15 mouse cellular contexts compared by ENCODE assay signal in genomic region chr16:93328680-93329395, GRCm38 (mm10).
DNase-seq lines count a peak whose midpoint lies in the region; ATAC-seq and TF ChIP-seq lines count a peak whose summit lies in the region.
"Had no signal": no experiment of that assay in that cellular context is flagged by ENCODE, and none has a peak within 500 bp of the region (broad histone marks: within the 10 kb centered on the region; RNA-seq: fewer than 3 reads in every experiment).

No protein-coding gene starts in this region.

- TF ChIP-seq POLR2A in embryonic fibroblast, embryonic 13.5 days (IDR thresholded peaks at IDR 0.05; ENCODE audit: low read depth, low read length), result no peak

- H3K4me2 ChIP-seq in forebrain, embryonic 16.5 days (ENCODE audit: low read length), result no peak overlapping the region
- H3K4me2 ChIP-seq in kidney, postnatal 0 days (ENCODE audit: low read length), result no peak overlapping the region
- no peak overlapping the region for H3K4me2 ChIP-seq in hindbrain, embryonic 13.5 days
- H3K4me2 ChIP-seq: liver, embryonic 12.5 days; neural tube, embryonic 13.5 days had no signal

- intact Hi-C loops in left cerebral cortex, postnatal 4 days (cut with DNase I), result no loop called here

- no peak overlapping the region for H3K9ac ChIP-seq in forebrain, embryonic 16.5 days (replicated peaks; ENCODE audit: low read depth, low read length)
- no peak overlapping the region for H3K9ac ChIP-seq in kidney, postnatal 0 days (ENCODE audit: low read depth, low read length)
- no peak overlapping the region for H3K9ac ChIP-seq in hindbrain, embryonic 13.5 days
- H3K9ac ChIP-seq: liver, embryonic 12.5 days; neural tube, embryonic 13.5 days had no signal

- H3K9me3 ChIP-seq in forebrain, embryonic 10.5 days, result 0 out of 2 replicates have a peak, but pooled peaks cover 5% of the 10 kb centered on the region
- peaks cover 3% of the 10 kb centered on the region; the same call in 1 of the 2 replicates for H3K9me3 ChIP-seq in forebrain, embryonic 16.5 days (ENCODE audit: control insufficient read depth, low read length)
- H3K9me3 ChIP-seq in kidney, postnatal 0 days (replicated peaks; ENCODE audit: low read length), result 0 out of 2 replicates have a peak, but pooled peaks cover 3% of the 10 kb centered on the region
- H3K9me3 ChIP-seq in hindbrain, embryonic 13.5 days, result 0 out of 2 replicates have a peak, but pooled peaks cover 10% of the 10 kb centered on the region
- H3K9me3 ChIP-seq: liver, embryonic 12.5 days; neural tube, embryonic 13.5 days had no signal

- peaks cover 8% of the 10 kb centered on the region; the same call in 1 of the 2 replicates for H3K27me3 ChIP-seq in forebrain, embryonic 10.5 days (ENCODE audit: poor library complexity, severe bottlenecking)
- H3K27me3 ChIP-seq in forebrain, embryonic 16.5 days (replicated peaks; ENCODE audit: control insufficient read depth, insufficient read depth, low read length), result no peaks in the 10 kb centered on the region
- H3K27me3 ChIP-seq in kidney, postnatal 0 days (ENCODE audit: insufficient read depth, low read length), result no peaks in the 10 kb centered on the region
- peaks cover 18% of the 10 kb centered on the region for H3K27me3 ChIP-seq in hindbrain, embryonic 13.5 days

- peaks cover 26% of the 10 kb centered on the region for H3K4me1 ChIP-seq in forebrain, embryonic 10.5 days
- H3K4me1 ChIP-seq in forebrain, embryonic 16.5 days (replicated peaks; ENCODE audit: control insufficient read depth, insufficient read depth, low read length), result peaks cover 6% of the 10 kb centered on the region; the same call in 1 of the 2 replicates
- no peaks in the 10 kb centered on the region for H3K4me1 ChIP-seq in kidney, postnatal 0 days (replicated peaks; ENCODE audit: insufficient read depth, low read length)
- H3K4me1 ChIP-seq in embryonic fibroblast, embryonic 13.5 days (ENCODE audit: control insufficient read depth, insufficient read depth, low read length), result peaks cover 3% of the 10 kb centered on the region
- H3K4me1 ChIP-seq in hindbrain, embryonic 13.5 days (replicated peaks), result peaks cover 20% of the 10 kb centered on the region
- H3K4me1 ChIP-seq: liver, embryonic 12.5 days had no signal

- H3K36me3 ChIP-seq in forebrain, embryonic 10.5 days (replicated peaks), result no peaks in the 10 kb centered on the region
- no peaks in the 10 kb centered on the region for H3K36me3 ChIP-seq in forebrain, embryonic 16.5 days (ENCODE audit: control insufficient read depth, insufficient read depth)
- H3K36me3 ChIP-seq in kidney, postnatal 0 days (ENCODE audit: insufficient read depth, low read length), result no peaks in the 10 kb centered on the region
- H3K36me3 ChIP-seq in hindbrain, embryonic 13.5 days, result no peaks in the 10 kb centered on the region
- H3K36me3 ChIP-seq: G1E; liver, embryonic 12.5 days; neural tube, embryonic 13.5 days had no signal

- H3K27ac ChIP-seq in forebrain, embryonic 10.5 days, result peak overlapping the region; percentile 6; the same call in 1 of the 2 replicates
- H3K27ac ChIP-seq in forebrain, embryonic 16.5 days (ENCODE audit: low read length), result no peak overlapping the region
- H3K27ac ChIP-seq in kidney, postnatal 0 days, result no peak overlapping the region
- H3K27ac ChIP-seq in embryonic fibroblast, embryonic 13.5 days (ENCODE audit: insufficient read depth, low read length), result peak overlapping the region; percentile 20
- no peak overlapping the region for H3K27ac ChIP-seq in hindbrain, embryonic 13.5 days
- H3K27ac ChIP-seq: liver, embryonic 12.5 days; neural tube, embryonic 13.5 days had no signal

- no peak for DNase-seq in forebrain, embryonic 10.5 days (ENCODE audit: extremely low spot score, low spot score)
- DNase-seq in kidney, postnatal 0 days (ENCODE audit: low spot score), result peak; percentile 55
- no peak for DNase-seq in kidney, adult 8-10 months
- DNase-seq in retina, embryonic 14.5 days (ENCODE audit: low spot score), result peak; percentile 62
- no peak for DNase-seq in left cerebral cortex, postnatal 4 days
- DNase-seq: lung, postnatal 10 days; midbrain, embryonic 14.5 days; right cerebral cortex, postnatal 14 days had no signal

- no peak for TF ChIP-seq CTCF in kidney, postnatal 0 days (IDR thresholded peaks at IDR 0.05; ENCODE audit: low read depth)
- TF ChIP-seq CTCF in embryonic fibroblast, embryonic 13.5 days (IDR thresholded peaks at IDR 0.05; ENCODE audit: borderline replicate concordance, insufficient read depth, low read length), result no peak

- no peak for ATAC-seq in forebrain, embryonic 16.5 days
- no peak for ATAC-seq in kidney, postnatal 0 days (replicated peaks; ENCODE audit: low FRiP score, low read depth)
- no peak for ATAC-seq in hindbrain, embryonic 13.5 days (ENCODE audit: low FRiP score)
- ATAC-seq: intestine, embryonic 16.5 days; liver, embryonic 12.5 days had no signal

- 31% methylated on average over 13 of the region's 13 CpGs for WGBS in forebrain, embryonic 10.5 days
- 27% methylated on average over 13 of the region's 13 CpGs for WGBS in forebrain, embryonic 16.5 days
- 22% methylated on average over 13 of the region's 13 CpGs for WGBS in kidney, postnatal 0 days
- 28% methylated on average over 13 of the region's 13 CpGs for WGBS in hindbrain, embryonic 13.5 days

- no peak overlapping the region for H3K4me3 ChIP-seq in forebrain, embryonic 10.5 days
- H3K4me3 ChIP-seq in forebrain, embryonic 16.5 days (replicated peaks; ENCODE audit: low read length), result no peak overlapping the region
- H3K4me3 ChIP-seq in kidney, postnatal 0 days (replicated peaks; ENCODE audit: low read depth, low read length), result no peak overlapping the region
- no peak overlapping the region for H3K4me3 ChIP-seq in embryonic fibroblast, embryonic 13.5 days (ENCODE audit: insufficient read depth, low read length)
- H3K4me3 ChIP-seq in hindbrain, embryonic 13.5 days, result no peak overlapping the region
- H3K4me3 ChIP-seq: liver, embryonic 12.5 days; neural tube, embryonic 13.5 days had no signal

Comparison
In these comparisons a context has a peak if more than half of its experiments do, and no peak if none do; other contexts are left out.
1. DNase-seq: peak in kidney, postnatal 0 days (single experiment) and retina, embryonic 14.5 days (single experiment); none in forebrain, embryonic 10.5 days (single experiment), kidney, adult 8-10 months (0 of 2) and left cerebral cortex, postnatal 4 days (single experiment).
2. H3K27ac ChIP-seq: peak in forebrain, embryonic 10.5 days (single experiment) and embryonic fibroblast, embryonic 13.5 days (single experiment); none in forebrain, embryonic 16.5 days (single experiment), kidney, postnatal 0 days (single experiment) and hindbrain, embryonic 13.5 days (single experiment).